Mouse (Mus musculus) MEL (cell line): ENCODE results near the gene Sorcs2.

Experiments used
- CHD2 ChIP-seq: IDR thresholded peaks from 2 replicates; pipeline ENCODE4 v1.6.1; 2011; ENCODE audit warnings: low read length, improper control_type of control experiment
- EP300 ChIP-seq, 2 experiments: IDR thresholded peaks; 2 replicates each; pipeline ENCODE4 v1.6.1; 2011; ENCODE audit warnings: improper control_type of control experiment in 2 of 2, low read length in 2 of 2, low read depth in 1 of 2, mild to moderate bottlenecking in 1 of 2
- MYC ChIP-seq: IDR thresholded peaks from 2 replicates; pipeline ENCODE4 v1.6.1; 2011; ENCODE audit warnings: low read depth, mild to moderate bottlenecking, low read length, improper control_type of control experiment, moderate library complexity
- POLR2A ChIP-seq, 2 experiments: IDR thresholded peaks; 2 replicates each; pipeline ENCODE4 v1.6.1; 2011 to 2012; ENCODE audit warnings: low read length in 2 of 2, mild to moderate bottlenecking in 2 of 2, control low read depth in 1 of 2, improper control_type of control experiment in 1 of 2, low read depth in 1 of 2, moderate library complexity in 1 of 2; ENCODE audit not compliant: control insufficient read depth in 1 of 2, insufficient read depth in 1 of 2, poor library complexity in 1 of 2
- SMC3 ChIP-seq: IDR thresholded peaks from 2 replicates; pipeline ENCODE4 v1.6.1; 2011; ENCODE audit warnings: low read depth, low read length, improper control_type of control experiment
- TAL1 ChIP-seq: IDR thresholded peaks from 2 replicates; pipeline ENCODE4 v1.6.1; 2012; ENCODE audit warnings: mild to moderate bottlenecking, inconsistent platforms, low read length, moderate library complexity, mixed read lengths
- TCF12 ChIP-seq: IDR thresholded peaks from 2 replicates; pipeline ENCODE4 v1.6.1; 2014; ENCODE audit warnings: low read depth, mild to moderate bottlenecking, inconsistent platforms, low read length, improper control_type of control experiment, moderate library complexity
- ZNF384 ChIP-seq: IDR thresholded peaks from 2 replicates; pipeline ENCODE4 v1.6.1; 2012; ENCODE audit warnings: low read depth, mild to moderate bottlenecking, inconsistent platforms, low read length, improper control_type of control experiment

GRCm38 (mm10) chr5:36075172-36076074 lies 322.5 kb downstream of the Sorcs2 start:
- TF ChIP-seq CHD2 = no peak
- no peak for TF ChIP-seq EP300 (IDR thresholded peaks at IDR 0.05; ENCODE audit: low read depth in 1 of 2, low read length in 2 of 2)
- no peak for TF ChIP-seq MYC
- TF ChIP-seq TAL1 = no peak
- no peak for TF ChIP-seq TCF12
- TF ChIP-seq POLR2A (IDR thresholded peaks at IDR 0.05; ENCODE audit: control insufficient read depth in 1 of 2, insufficient read depth in 1 of 2, low read depth in 1 of 2, low read length in 2 of 2, poor library complexity in 1 of 2) = no peak
- no peak for TF ChIP-seq ZNF384
- no peak for TF ChIP-seq SMC3
